Mouse (Mus musculus) stomach, embryonic 15.5 days (tissue): Measurements from ENCODE around the gene Mybpc3. TPM values are rescaled to one million over a fixed set of nuclear protein-coding genes. Genes with fewer than 3 reads are reported as not detected.

ENCODE experiments used
- ATAC-seq: fragments of 200-750 bp; cut with Nextera tagmentation; 2 replicates; pipeline ENCODE4 v1.8.0; 2017; ENCODE audit warnings: low read depth, moderate number of reproducible peaks, moderate TSS enrichment; ENCODE audit not compliant: insufficient read depth, low FRiP score
- H3K27ac ChIP-seq: fragments of 300-500 bp; sonication (generic); 2 replicates; pipeline ENCODE4 v1.5.1; 2015; ENCODE audit warnings: mild to moderate bottlenecking, inconsistent platforms
- H3K27me3 ChIP-seq: fragments of 300-500 bp; sonication (generic); replicated peaks from 2 replicates; pipeline ENCODE4 v1.6.1; 2015; ENCODE audit warnings: inconsistent platforms
- H3K36me3 ChIP-seq: fragments of 300-500 bp; sonication (generic); 2 replicates; pipeline ENCODE4 v1.6.1; 2015; ENCODE audit warnings: inconsistent platforms
- H3K4me1 ChIP-seq: fragments of 300-500 bp; sonication (generic); 2 replicates; pipeline ENCODE4 v1.6.1; 2015; ENCODE audit warnings: inconsistent platforms
- H3K4me2 ChIP-seq: fragments of 300-500 bp; sonication (generic); 2 replicates; pipeline ENCODE4 v1.6.1; 2015; ENCODE audit warnings: mild to moderate bottlenecking, inconsistent platforms
- H3K4me3 ChIP-seq: fragments of 300-500 bp; sonication (generic); replicated peaks from 2 replicates; pipeline ENCODE4 v1.5.1; 2015; ENCODE audit warnings: inconsistent platforms
- H3K9ac ChIP-seq: fragments of 300-500 bp; sonication (generic); 2 replicates; pipeline ENCODE4 v1.6.1; 2015; ENCODE audit warnings: inconsistent platforms
- H3K9me3 ChIP-seq: fragments of 300-500 bp; sonication (generic); 2 replicates; pipeline ENCODE4 v1.6.1; 2016; ENCODE audit warnings: inconsistent platforms
- WGBS: fragments of 180-500 bp; shearing (Covaris S2); methylation state at CpG from one replicate; pipeline ENCODE4 v1.1.7; 2015; 5-methylcytosine and 5-hydroxymethylcytosine counted together
- polyA plus RNA-seq: library from polyadenylated mRNA; unstranded; fragments of >200 nt; fragmentation: Nextera tagmentation; extraction: Ambion mirVana; gene quantifications from 2 replicates; pipeline ENCODE4 v1.2.1, GENCODE M21; 2015

The Mybpc3 gene
- polyA plus RNA-seq: 0.50 and 0.67 TPM in 2 replicates

DNA sequence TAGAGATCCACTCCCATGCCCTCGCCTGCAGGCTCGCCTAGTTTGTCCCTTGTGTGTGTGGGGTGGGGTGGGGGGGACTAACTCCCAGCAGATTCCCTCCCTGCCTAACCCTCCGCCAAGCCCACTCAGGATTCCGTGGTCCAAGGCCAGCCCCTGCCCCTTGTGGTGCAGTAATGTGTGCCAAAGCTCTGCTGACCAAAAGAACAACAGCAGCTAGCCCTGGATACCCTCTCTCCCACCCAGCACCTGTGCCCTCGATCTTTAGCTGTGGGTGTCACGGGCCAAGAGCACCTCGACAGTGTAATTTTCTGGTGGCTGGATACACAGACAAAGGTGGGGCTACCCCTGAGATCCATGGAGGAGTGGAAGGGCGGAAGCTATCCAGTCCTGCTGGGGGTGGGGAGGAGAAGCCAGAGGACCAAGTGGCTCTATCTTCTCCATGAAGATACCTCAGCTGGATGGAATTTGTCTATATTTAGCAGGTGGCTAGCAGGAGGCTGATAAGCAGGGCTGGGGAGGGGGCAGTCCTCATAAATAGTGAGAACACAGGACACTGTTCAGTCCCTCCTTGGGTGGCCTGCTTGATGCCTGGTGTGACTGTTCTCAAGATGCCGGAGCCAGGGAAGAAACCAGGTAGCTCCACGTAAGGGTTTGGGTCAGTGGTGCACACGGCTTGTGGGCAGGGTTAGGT lies at the start of gene Mybpc3:
Gene Mybpc3 (plus strand): TSS at position 560 of the 691 bp plus-strand sequence.
- no peak within 1 kb of the TSS for H3K9ac ChIP-seq
- ATAC-seq: no peak
- no peaks in the 10 kb centered on the region for H3K27me3 ChIP-seq
- no peaks in the 10 kb centered on the region for H3K36me3 ChIP-seq
- H3K4me3 ChIP-seq: no peak within 1 kb of the TSS
- no peak within 1 kb of the TSS for H3K27ac ChIP-seq
- no peak within 1 kb of the TSS for H3K4me2 ChIP-seq
- H3K9me3 ChIP-seq: no peaks in the 10 kb centered on the region
- 82% methylated on average over 11 of the region's 11 CpGs for WGBS
- no peaks in the 10 kb centered on the region for H3K4me1 ChIP-seq

GRCm38 (mm10) chr2:91068162-91068871 lies 49.6 kb upstream of the Mybpc3 start:
- no peak for ATAC-seq
- H3K9ac ChIP-seq: no peak overlapping the region
- H3K9me3 ChIP-seq: no peaks in the 10 kb centered on the region
- peak overlapping the region; percentile 86 for H3K4me2 ChIP-seq
- no peaks in the 10 kb centered on the region for H3K27me3 ChIP-seq
- H3K4me1 ChIP-seq: peaks cover 17% of the 10 kb centered on the region
- no peak overlapping the region for H3K27ac ChIP-seq
- WGBS: 62% methylated on average over 13 of the region's 13 CpGs
- peaks cover 13% of the 10 kb centered on the region for H3K36me3 ChIP-seq
- H3K4me3 ChIP-seq: peak overlapping the region; percentile 69

- Histone ChIP-seq H3K36me3 (peaks cover 10% of the 10 kb centered on the region), H3K4me2 (peak overlapping the region; percentile 86), H3K9ac (no peak overlapping the region), H3K4me1 (peaks cover 17% of the 10 kb centered on the region), H3K27me3 (no peaks in the 10 kb centered on the region), H3K9me3 (no peaks in the 10 kb centered on the region), H3K4me3 (peak overlapping the region; percentile 69), H3K27ac (no peak overlapping the region)
- ATAC-seq: no peak
- 45% methylated on average over 6 of the region's 6 CpGs for WGBS
These were observed 49.1 kb upstream of the Mybpc3 start for GRCm38 (mm10) chr2:91068872-91069165.

GRCm38 (mm10) chr2:91069306-91070000 lies 48.5 kb upstream of the Mybpc3 start:
- Histone ChIP-seq H3K36me3 (peaks cover 5% of the 10 kb centered on the region), H3K4me2 (peak overlapping the region; percentile 86), H3K27me3 (no peaks in the 10 kb centered on the region), H3K9ac (peak overlapping the region; percentile 61), H3K4me1 (peaks cover 17% of the 10 kb centered on the region), H3K4me3 (peak overlapping the region; percentile 69), H3K9me3 (no peaks in the 10 kb centered on the region), H3K27ac (peak overlapping the region; percentile 90)
- no peak for ATAC-seq
- 7% methylated on average over 14 of the region's 14 CpGs for WGBS

- ATAC-seq: peak; percentile 96
- Histone ChIP-seq H3K27ac (peak within 1 kb of the TSS; percentile 90), H3K9me3 (no peaks in the 10 kb centered on the region), H3K27me3 (no peaks in the 10 kb centered on the region), H3K9ac (peak within 1 kb of the TSS; percentile 61), H3K4me2 (peak within 1 kb of the TSS; percentile 86), H3K4me3 (peak within 1 kb of the TSS; percentile 69), H3K4me1 (peaks cover 17% of the 10 kb centered on the region), H3K36me3 (no peaks in the 10 kb centered on the region; the same call in 1 of the 2 replicates)
- under 1% methylated on average over 68 of the region's 69 CpGs for WGBS
These were observed 47.7 kb upstream of the Mybpc3 start, which contains the start of gene Slc39a13 for GRCm38 (mm10) chr2:91070076-91070800. Gene Slc39a13, minus strand, starts transcription at chr2:91070417.

- H3K36me3 ChIP-seq: no peaks in the 10 kb centered on the region; the same call in 1 of the 2 replicates
- 79% methylated on average over 10 of the region's 10 CpGs for WGBS
- H3K9ac ChIP-seq: peak overlapping the region; percentile 61; the same call in 1 of the 2 replicates
- peak overlapping the region; percentile 90; the same call in 1 of the 2 replicates for H3K27ac ChIP-seq
- H3K9me3 ChIP-seq: no peaks in the 10 kb centered on the region
- H3K4me3 ChIP-seq: peak overlapping the region; percentile 69
- H3K4me1 ChIP-seq: peaks cover 17% of the 10 kb centered on the region
- peak overlapping the region; percentile 86 for H3K4me2 ChIP-seq
- ATAC-seq: no peak
- no peaks in the 10 kb centered on the region for H3K27me3 ChIP-seq
These were observed 46.9 kb upstream of the Mybpc3 start for GRCm38 (mm10) chr2:91071059-91071458.

- no peak overlapping the region for H3K4me2 ChIP-seq
- no peak overlapping the region for H3K4me3 ChIP-seq
- no peaks in the 10 kb centered on the region for H3K36me3 ChIP-seq
- no peaks in the 10 kb centered on the region for H3K27me3 ChIP-seq
- ATAC-seq: no peak
- H3K9me3 ChIP-seq: no peaks in the 10 kb centered on the region
- H3K4me1 ChIP-seq: peaks cover 17% of the 10 kb centered on the region
- no peak overlapping the region for H3K9ac ChIP-seq
- H3K27ac ChIP-seq: no peak overlapping the region
- 19% methylated on average over 1 of the region's 1 CpGs for WGBS
These were observed 45.9 kb upstream of the Mybpc3 start for GRCm38 (mm10) chr2:91072092-91072491.

DNA sequence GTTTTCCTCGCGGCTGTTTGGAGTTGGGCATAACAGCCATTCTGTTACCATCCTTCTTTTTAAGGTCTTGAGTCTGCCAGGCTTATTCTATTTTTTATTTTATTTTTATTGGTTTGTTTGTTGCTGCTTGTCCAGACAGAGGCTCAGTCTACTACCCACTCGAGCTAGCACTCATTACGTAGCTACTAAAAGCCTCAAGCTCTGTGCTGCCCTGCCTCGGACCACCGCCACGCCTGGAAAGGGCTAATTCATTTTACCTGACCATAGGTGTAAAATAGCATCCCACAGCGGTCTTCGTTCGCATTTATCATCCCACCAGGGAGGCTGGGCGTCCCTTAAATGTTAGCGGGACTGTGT lies 40.0 kb upstream of the Mybpc3 start:
- Histone ChIP-seq H3K27me3 (no peaks in the 10 kb centered on the region), H3K36me3 (no peaks in the 10 kb centered on the region), H3K9ac (no peak overlapping the region), H3K4me1 (peaks cover 4% of the 10 kb centered on the region; the same call in 1 of the 2 replicates), H3K4me2 (peak overlapping the region; percentile 92), H3K4me3 (peak overlapping the region; percentile 50), H3K27ac (no peak overlapping the region), H3K9me3 (no peaks in the 10 kb centered on the region)
- ATAC-seq: no peak
- WGBS: 14% methylated on average over 12 of the region's 12 CpGs

- Histone ChIP-seq H3K4me2 (peak overlapping the region; percentile 92), H3K9me3 (no peaks in the 10 kb centered on the region), H3K36me3 (no peaks in the 10 kb centered on the region), H3K4me3 (peak overlapping the region; percentile 50), H3K27ac (no peak overlapping the region), H3K4me1 (peaks cover 4% of the 10 kb centered on the region; the same call in 1 of the 2 replicates), H3K9ac (peak overlapping the region; percentile 31), H3K27me3 (no peaks in the 10 kb centered on the region)
- under 1% methylated on average over 20 of the region's 36 CpGs for WGBS
- ATAC-seq: peak; percentile 73
These were observed 39.5 kb upstream of the Mybpc3 start for GRCm38 (mm10) chr2:91078314-91079025.

DNA sequence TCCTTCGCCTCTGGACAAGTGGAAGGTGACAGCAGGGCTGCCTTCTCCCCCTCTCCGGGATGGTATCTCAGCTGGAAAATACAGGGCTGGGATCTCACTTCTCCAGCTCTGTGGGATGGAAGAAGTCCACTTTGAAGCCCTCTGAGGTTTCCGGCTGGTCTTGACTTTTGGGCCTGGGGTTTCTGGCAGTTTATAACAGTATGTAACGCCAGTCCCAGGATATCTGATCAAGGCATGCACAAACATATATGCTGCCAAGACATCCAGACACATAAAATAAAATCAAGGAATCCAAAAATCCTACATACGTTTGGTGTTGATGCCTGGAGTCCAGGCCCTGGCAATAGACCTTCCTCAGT lies 38.9 kb upstream of the Mybpc3 start:
- Histone ChIP-seq H3K9ac (peak overlapping the region; percentile 31), H3K27me3 (no peaks in the 10 kb centered on the region), H3K4me1 (peaks cover 4% of the 10 kb centered on the region; the same call in 1 of the 2 replicates), H3K36me3 (no peaks in the 10 kb centered on the region), H3K9me3 (no peaks in the 10 kb centered on the region), H3K4me3 (peak overlapping the region; percentile 50), H3K27ac (no peak overlapping the region), H3K4me2 (peak overlapping the region; percentile 92)
- ATAC-seq: no peak
- WGBS: 24% methylated on average over 5 of the region's 5 CpGs
